Mouse (Mus musculus): ENCODE results near the gene Top2a.
"Not testable (repeated sequence)": the region's sequence is repeated elsewhere in the genome, so short reads cannot be mapped to it uniquely, and the experiment has no call there.

Top2a gene

DNA sequence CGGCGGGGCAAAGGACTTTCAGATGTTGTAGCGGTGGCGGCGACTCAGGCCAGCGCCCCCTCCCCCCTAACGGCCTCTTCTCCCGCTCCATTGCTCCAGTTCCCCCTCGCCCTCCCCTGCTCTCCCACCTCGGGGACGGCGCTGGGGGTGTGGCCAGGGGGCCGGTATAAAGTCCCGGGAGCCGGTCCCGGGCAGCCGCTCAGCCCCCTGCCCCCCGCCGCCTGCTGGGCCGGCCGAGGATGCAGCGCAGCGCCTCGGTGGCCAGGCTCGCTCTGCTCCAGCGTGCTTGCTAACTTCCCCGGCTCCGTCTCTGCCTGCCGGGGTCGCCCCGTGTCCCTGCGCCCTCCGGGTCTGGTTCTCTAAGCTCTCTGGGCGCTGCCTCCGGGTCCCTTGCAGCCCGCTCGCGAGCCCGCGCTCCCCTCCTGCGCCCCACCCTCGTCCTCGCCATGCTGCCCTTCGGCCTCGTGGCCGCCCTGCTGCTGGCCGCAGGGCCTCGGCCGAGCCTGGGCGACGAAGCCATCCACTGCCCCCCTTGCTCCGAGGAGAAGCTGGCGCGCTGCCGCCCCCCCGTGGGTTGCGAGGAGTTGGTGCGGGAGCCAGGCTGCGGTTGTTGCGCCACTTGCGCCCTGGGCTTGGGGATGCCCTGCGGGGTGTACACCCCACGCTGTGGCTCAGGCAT lies 17.2 kb upstream of the Top2a start, which contains the start of gene Igfbp4:
Gene Igfbp4, plus strand, starts transcription at position 194 of the 679 bp plus-strand sequence.
- DNase-seq (ENCODE audit: low spot score in 2 of 2), result peak; percentile 24 to 47

- peak in 1 of 2 experiments; percentile 31 for DNase-seq (ENCODE audit: low spot score in 2 of 2)
Observed at GRCm38 (mm10) chr11:99040346-99040974, 16.5 kb upstream of the Top2a start.

DNA sequence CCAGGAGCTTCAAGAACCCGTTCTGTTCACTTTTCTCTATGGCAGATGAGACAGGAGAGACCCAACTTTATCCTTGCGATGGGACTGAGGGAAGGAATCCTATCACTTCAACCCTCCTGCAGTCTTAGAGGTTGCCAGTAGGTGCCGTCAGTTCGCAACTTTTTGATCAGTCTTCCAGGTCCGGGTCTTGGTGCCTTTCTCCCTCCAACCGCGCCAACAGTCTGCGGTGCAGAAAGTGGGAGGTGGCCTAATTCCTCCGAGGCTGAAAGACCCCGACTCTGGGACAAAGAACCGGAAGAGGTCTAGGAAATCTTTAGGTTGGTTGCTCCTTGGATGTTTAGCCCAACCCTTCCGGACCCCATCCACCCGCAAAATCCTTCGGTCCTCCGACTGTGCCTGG lies 15.8 kb upstream of the Top2a start:
- DNase-seq (ENCODE audit: low spot score in 2 of 2), result peak; percentile 81 to 87

- no peak for DNase-seq (ENCODE audit: low spot score in 2 of 2)
Observed at GRCm38 (mm10) chr11:99036254-99036653, 12.3 kb upstream of the Top2a start.

DNA sequence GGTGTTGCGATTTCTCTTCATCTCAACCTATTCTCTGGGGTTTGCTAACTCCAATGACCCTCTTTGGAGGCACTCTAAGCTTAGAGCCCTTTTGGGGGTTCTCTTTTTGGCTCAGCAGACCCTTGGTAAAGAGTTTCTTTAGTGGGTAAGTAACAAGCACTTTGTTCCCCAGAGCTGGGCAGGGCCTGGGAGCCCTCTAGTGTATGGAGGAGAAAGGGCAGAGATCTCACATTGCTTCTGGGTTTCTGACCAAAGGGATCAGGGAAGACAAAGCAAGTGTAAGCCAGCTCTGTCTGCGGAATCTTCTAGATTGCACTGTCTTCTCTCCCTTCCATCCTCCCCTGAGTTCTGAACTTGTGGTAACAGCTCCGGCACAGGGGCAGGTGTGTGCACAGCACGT lies 11.4 kb upstream of the Top2a start:
- DNase-seq (ENCODE audit: low spot score in 2 of 2), result no peak

DNA sequence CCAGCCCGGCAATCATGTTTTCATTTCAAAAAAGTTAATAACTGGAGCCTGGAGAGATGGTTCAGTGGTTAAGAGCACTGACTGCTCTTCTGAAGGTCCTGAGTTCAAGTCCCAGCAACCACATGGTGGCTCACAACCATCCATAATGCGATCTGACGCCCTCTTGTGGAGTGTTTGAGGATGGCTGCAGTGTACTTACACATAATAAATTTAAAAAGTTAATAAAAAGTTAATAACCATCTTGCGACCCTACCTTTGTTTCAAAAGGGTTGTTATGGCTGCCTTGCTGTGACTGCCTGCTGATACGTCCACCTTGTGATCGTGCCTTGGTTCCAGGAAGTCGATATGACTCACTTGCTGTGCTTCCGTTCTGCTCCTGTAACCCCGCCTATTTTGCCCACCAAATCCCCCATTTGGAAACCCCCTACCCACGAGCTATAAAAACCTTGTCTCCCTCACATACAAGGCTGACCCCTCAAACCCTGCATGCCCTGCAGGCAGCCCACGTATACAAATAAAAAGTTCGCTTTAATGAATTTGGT lies 3.0 kb upstream of the Top2a start:
- DNase-seq (ENCODE audit: low spot score in 2 of 2), result no peak

- DNase-seq (ENCODE audit: low spot score in 2 of 2), result no peak
Observed at GRCm38 (mm10) chr11:99025878-99026277, 1.9 kb upstream of the Top2a start.

DNA sequence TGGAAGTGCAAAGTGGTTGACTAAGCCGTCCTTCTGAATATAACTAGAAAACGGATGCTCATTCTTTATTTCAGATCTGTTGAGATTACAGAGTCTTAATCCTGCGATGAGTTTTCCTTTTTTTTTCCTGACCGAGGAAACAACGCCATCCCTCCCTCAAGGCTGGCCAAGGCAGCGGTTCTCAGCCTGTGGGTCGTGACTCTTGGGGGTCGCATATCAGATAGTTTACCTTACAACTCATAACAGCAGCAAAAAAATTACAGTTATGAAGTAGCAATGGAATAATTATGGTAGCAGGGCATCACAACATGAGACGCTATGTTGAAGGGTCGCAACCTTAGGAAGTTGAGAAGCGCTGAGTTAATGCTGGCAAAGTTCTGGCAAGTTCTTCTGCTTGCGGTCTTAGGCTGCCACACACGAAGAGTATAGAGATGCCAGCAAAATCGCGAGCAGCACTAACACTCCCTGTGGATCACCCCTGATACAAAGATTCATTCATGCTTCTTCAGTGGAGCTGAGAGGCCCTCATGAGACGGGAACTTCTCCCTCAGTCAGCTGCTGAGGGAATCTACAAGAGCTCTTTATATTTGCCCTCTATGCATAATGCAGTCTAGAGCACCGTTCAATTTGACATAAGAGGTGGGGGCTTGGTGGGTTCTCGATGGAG lies 612 bp upstream of the Top2a start:
- DNase-seq (ENCODE audit: low spot score in 2 of 2), result no peak

GRCm38 (mm10) chr11:99023094-99023493 lies 895 bp downstream of the Top2a start:
- no peak for DNase-seq (ENCODE audit: low spot score in 2 of 2)

- no peak for DNase-seq (ENCODE audit: low spot score in 2 of 2)
Observed at GRCm38 (mm10) chr11:99022384-99022933, 1.5 kb downstream of the Top2a start.

- no peak for DNase-seq (ENCODE audit: low spot score in 2 of 2)
Observed at GRCm38 (mm10) chr11:99019844-99020243, 4.1 kb downstream of the Top2a start.

GRCm38 (mm10) chr11:99013856-99014255 lies 10.1 kb downstream of the Top2a start:
- no peak for DNase-seq (ENCODE audit: low spot score in 2 of 2)

DNA sequence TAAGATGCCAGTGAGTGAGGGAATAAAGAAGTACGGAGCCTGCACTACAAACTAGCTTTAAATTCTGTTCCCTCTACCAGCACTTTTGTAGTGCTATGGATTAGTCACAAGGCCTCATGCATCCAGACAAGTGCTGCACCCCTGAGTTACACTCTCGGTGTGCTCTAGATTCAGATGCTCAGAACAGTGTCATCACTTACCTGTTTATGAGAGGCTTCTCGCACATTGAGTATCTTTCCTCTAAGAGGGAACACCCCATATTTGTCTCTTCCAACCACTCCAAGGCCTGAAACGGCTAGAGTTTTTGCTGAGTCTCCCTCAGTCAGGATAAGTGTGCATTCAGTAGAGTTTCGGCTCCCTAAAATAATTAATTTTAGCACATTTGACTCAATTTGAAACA lies 13.3 kb downstream of the Top2a start:
- no peak for DNase-seq (ENCODE audit: low spot score in 2 of 2)

DNA sequence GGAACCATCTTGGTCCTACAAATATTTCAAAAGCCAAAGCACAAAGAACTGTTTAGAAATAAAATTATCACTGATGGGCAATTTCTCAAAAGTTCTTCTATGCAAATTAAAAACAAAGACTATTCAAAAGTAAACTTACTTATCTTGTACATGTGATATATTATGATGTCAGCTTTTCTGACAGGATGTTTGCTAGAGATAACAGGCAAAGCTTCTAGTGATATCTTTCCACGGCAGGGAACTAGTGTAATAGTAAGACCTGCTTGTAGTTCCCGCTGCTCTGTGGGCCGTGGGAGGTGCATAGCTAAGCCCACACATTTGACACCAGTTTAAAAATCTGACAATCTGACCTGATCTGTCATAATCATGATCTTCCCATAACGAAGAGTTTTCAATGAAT lies 13.9 kb downstream of the Top2a start:
- no peak for DNase-seq (ENCODE audit: low spot score in 2 of 2)

- DNase-seq (ENCODE audit: low spot score in 2 of 2), result no peak
Observed at GRCm38 (mm10) chr11:99006788-99007187, 17.2 kb downstream of the Top2a start.

- no peak for DNase-seq (ENCODE audit: low spot score in 2 of 2)
Observed at GRCm38 (mm10) chr11:98999243-98999642, 24.7 kb downstream of the Top2a start.

DNA sequence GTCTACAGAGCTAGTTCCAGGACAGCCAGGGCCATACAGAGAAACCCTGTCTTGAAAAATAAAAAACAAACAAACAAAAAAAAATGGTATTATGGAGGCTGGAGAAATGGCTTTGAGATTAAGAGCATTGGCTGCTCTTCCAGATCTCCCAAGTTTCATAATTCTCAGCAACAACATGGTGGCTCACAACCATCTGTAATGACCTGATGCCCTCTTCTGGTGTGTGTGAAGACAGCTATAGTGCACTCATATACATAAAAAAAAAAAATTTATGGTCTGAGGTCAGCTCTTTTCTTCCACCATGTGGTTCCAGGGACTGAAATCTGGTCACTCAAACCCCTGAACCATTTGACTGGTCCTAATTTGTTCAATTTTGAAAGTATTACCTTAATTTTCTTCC lies 25.2 kb downstream of the Top2a start:
- DNase-seq (ENCODE audit: low spot score in 2 of 2), result no peak

DNA sequence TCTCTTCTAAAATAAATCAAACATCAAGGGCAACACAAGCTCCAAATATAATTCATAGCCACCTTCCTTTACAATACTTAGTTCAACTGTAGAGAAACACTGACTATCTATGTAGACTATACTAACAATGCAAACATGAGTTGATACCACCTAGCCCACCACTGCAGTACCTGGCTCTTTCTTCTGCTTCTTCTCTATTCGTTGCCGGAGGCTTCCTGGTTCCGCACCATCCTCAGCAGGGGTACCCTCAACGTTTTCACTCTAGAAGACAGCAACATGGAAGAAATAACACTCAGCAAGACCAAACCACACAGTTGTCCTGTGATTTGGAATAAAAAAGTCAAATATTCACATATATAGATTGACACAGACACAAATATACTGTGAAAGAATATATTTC lies 26.3 kb downstream of the Top2a start:
- no peak for DNase-seq (ENCODE audit: low spot score in 2 of 2)

- no peak for DNase-seq (ENCODE audit: low spot score in 2 of 2)
Observed at GRCm38 (mm10) chr11:98995987-98996386, 28.0 kb downstream of the Top2a start.

DNA sequence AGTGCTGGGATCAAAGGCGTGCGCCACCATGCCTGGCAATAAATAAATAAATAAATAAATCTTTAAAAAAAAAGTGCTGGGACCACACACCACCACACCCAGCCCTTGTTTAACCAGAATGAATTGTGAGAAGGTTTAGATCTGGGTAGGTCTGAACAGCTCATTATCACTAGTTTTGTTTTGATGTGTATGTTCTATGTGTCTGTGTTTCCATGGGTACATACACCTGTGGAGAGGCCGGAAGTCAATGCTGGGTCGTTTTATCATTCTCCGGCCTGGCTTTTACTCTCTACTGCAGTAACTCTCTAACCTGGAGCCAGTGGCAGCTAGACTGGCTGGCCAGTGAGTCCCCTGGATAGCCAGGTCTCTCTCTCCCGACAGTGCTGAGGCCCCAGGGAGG lies 33.1 kb downstream of the Top2a start:
- no peak for DNase-seq (ENCODE audit: low spot score in 2 of 2)

DNA sequence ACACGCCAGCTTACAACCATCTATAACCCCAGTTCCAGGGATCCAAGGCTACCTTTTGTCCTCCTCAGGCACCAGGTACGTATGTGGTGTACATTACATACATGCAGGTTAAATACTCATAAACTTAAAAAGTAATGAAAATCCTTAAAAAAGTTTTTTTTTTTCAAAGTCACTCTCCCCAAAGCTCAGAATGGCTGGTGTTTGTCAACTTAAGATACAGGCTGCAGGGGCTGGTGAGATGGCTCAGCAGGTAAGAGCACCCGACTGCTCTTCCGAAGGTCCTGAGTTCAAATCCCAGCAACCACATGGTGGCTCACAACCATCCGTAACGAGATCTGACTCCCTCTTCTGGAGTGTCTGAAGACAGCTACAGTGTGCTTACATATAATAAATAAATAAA lies 35.7 kb downstream of the Top2a start:
- not testable (repeated sequence) for DNase-seq (ENCODE audit: low spot score in 2 of 2)

DNA sequence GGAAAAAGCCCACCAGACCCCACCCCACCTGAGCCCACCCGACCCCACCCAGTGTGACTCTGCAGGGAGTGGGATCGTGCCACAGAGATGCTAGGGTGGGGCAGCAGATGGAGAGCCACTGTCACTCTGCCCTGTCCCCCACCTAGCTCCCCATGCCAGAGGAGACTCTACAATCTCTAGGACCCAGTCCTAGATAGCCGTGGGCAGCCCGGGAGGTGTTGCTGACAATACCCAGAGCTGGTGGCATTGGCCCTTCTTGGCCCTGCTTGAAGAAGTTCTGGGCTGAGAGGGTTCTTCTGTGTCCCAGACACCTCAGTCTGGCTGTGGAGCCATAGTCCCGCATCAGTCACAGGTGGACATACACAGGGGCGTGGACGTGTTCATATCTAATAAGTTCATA lies 38.4 kb downstream of the Top2a start:
- DNase-seq (ENCODE audit: low spot score in 2 of 2), result no peak

Measured in frontal cortex, postnatal 36 days (tissue).